21 mouse cellular contexts compared by ENCODE assay signal in the genomic region with DNA sequence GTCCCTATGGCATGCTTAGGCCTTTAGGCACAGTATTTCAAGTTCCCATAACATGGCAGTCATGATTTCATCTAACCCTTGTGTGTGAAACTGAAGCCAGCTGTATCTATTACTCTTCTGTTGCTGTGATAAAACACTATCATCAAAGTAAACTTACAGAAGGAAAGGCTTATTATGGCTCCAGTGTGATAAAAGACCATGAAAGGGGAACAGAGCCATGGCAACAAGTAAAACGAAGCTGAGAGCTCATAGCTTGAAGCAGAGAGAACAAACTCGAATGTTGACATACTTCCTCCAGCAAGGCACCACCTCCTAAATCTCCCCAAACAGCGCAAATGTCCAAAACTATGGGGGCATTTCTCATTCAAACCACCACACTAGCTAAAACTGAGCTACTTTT.
"Had no signal": no experiment of that assay in that cellular context is flagged by ENCODE, and none has a peak within 500 bp of the region (broad histone marks: within the 10 kb centered on the region; RNA-seq: fewer than 3 reads in every experiment).

No protein-coding gene starts in this region.

- H3K9ac ChIP-seq: lung, embryonic 15.5 days; neural tube, embryonic 12.5 days; neural tube, embryonic 15.5 days had no signal

- ATAC-seq: intestine, embryonic 16.5 days had no signal

- H3K9me3 ChIP-seq: lung, embryonic 15.5 days; neural tube, embryonic 12.5 days; neural tube, embryonic 15.5 days had no signal

- H3K4me3 ChIP-seq: left cerebral cortex, adult 2 months; lung, embryonic 15.5 days; neural tube, embryonic 12.5 days; neural tube, embryonic 15.5 days had no signal

- H3K36me3 ChIP-seq: lung, embryonic 15.5 days; neural tube, embryonic 12.5 days; neural tube, embryonic 15.5 days had no signal

- H3K27ac ChIP-seq: left cerebral cortex, adult 2 months; lung, embryonic 15.5 days; macrophage; neural tube, embryonic 12.5 days; neural tube, embryonic 15.5 days; stomach, postnatal 0 days had no signal

- H3K4me2 ChIP-seq: lung, embryonic 15.5 days; midbrain, embryonic 11.5 days; neural tube, embryonic 12.5 days; neural tube, embryonic 15.5 days had no signal

- H3K27me3 ChIP-seq: lung, embryonic 15.5 days; neural tube, embryonic 12.5 days; neural tube, embryonic 15.5 days had no signal

- H3K4me1 ChIP-seq: lung, embryonic 15.5 days; neural tube, embryonic 12.5 days; neural tube, embryonic 15.5 days had no signal

- DNase-seq: kidney, adult 18-20 months; kidney, postnatal 10 days; kidney, postnatal 36 days; layer of hippocampus, postnatal 36 days; lung, adult 18-20 months; lung, postnatal 14 days; midbrain, embryonic 14.5 days; right cerebral cortex, adult 18-20 months; right cerebral cortex, postnatal 14 days; right cerebral cortex, postnatal 4 days; thymus, adult 2 months; thymus, postnatal 14 days; thymus, postnatal 4 days had no signal
